ENCODE assay signal across 8 mouse cellular contexts in the genomic region with DNA sequence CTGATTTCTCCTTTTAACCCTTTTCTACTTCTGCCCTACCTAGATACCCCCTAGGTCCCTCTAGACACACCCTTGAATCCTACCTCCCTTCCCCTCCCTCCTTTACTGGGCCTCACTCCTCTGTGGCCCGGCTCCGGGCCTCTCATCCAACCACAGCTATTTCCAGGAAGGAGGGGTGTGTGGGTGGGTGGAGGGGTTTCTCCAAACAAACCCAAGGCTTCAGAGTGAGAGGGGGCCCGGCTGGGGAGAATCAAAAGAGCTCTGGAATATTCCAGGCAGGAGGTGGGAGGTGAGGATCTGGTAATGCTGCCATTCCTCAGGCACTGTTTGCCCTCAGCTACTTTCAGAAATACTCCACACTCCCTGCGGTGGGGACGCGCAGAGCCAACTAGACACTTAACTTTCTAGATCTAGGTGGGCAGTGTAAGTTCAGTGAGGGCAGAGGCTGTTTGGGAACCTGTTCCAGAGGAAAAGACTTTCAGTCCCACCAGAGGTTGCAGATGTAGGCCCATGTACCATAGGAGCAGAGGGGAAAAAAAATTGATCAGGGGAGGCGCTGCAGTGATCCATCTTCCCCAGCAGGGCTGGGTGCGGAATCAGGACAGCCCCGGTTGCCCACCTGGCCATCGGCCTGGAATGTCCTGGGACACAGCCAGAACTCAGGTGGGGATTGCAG. TPM values are rescaled to one million over a fixed set of nuclear protein-coding genes. Genes with fewer than 3 reads are reported as not detected.
A peak's percentile ranks its signal among the peaks of the same experiment; 100 is the strongest.
DNase-seq lines count a peak whose midpoint lies in the region; ATAC-seq and TF ChIP-seq lines count a peak whose summit lies in the region.

No protein-coding gene starts in this region.

- no peak for DNase-seq in layer of hippocampus, adult 2 months (ENCODE audit: low spot score in 2 of 2)
- no peak for DNase-seq in layer of hippocampus, adult 18-20 months (ENCODE audit: low spot score in 2 of 2)
- no peak for DNase-seq in spleen, postnatal 36 days (ENCODE audit: low spot score in 2 of 2)
- DNase-seq in thymus, postnatal 14 days = no peak

- H3K9me3 ChIP-seq in heart, embryonic 13.5 days = no peaks in the 10 kb centered on the region
- H3K9me3 ChIP-seq in limb, embryonic 12.5 days = no peaks in the 10 kb centered on the region
- H3K9me3 ChIP-seq in neural tube, embryonic 12.5 days = no peaks in the 10 kb centered on the region

- H3K27ac ChIP-seq in layer of hippocampus, adult 2 months = peak overlapping the region; percentile 89
- H3K27ac ChIP-seq in brown adipose tissue, adult 24 weeks (replicated peaks; ENCODE audit: low read depth, low read length) = peak overlapping the region; percentile 99
- H3K27ac ChIP-seq in heart, embryonic 13.5 days (replicated peaks) = peak overlapping the region; percentile 98
- peak overlapping the region; percentile 93 for H3K27ac ChIP-seq in limb, embryonic 12.5 days
- H3K27ac ChIP-seq in neural tube, embryonic 12.5 days = no peak overlapping the region

- H3K4me3 ChIP-seq in layer of hippocampus, adult 2 months = peak overlapping the region; percentile 60
- H3K4me3 ChIP-seq in brown adipose tissue, adult 24 weeks (ENCODE audit: insufficient read depth, low read depth, low read length) = peak overlapping the region; percentile 78
- peak overlapping the region; percentile 64 for H3K4me3 ChIP-seq in heart, embryonic 13.5 days
- H3K4me3 ChIP-seq in limb, embryonic 12.5 days (replicated peaks) = peak overlapping the region; percentile 58
- H3K4me3 ChIP-seq in neural tube, embryonic 12.5 days = peak overlapping the region; percentile 53; the same call in 1 of the 2 replicates

- H3K9ac ChIP-seq in heart, embryonic 13.5 days = peak overlapping the region; percentile 87
- peak overlapping the region; percentile 77 for H3K9ac ChIP-seq in limb, embryonic 12.5 days (replicated peaks)
- no peak overlapping the region for H3K9ac ChIP-seq in neural tube, embryonic 12.5 days

- no peak for ATAC-seq in heart, embryonic 13.5 days (ENCODE audit: extremely low read depth, insufficient number of reproducible peaks, low FRiP score, low TSS enrichment)
- ATAC-seq in limb, embryonic 12.5 days (ENCODE audit: insufficient number of reproducible peaks, insufficient read depth, low FRiP score, low TSS enrichment, low read depth) = 0 out of 2 replicates have a peak, but pooled peaks have one; percentile 7
- ATAC-seq in neural tube, embryonic 12.5 days (ENCODE audit: low FRiP score, low read depth) = no peak

- H3K4me1 ChIP-seq in brown adipose tissue, adult 24 weeks (ENCODE audit: control insufficient read depth, insufficient read depth, insufficient read length, low read length) = peaks cover 28% of the 10 kb centered on the region
- H3K4me1 ChIP-seq in heart, embryonic 13.5 days = peaks cover 87% of the 10 kb centered on the region
- peaks cover 91% of the 10 kb centered on the region for H3K4me1 ChIP-seq in limb, embryonic 12.5 days (replicated peaks)
- H3K4me1 ChIP-seq in neural tube, embryonic 12.5 days = peaks cover 52% of the 10 kb centered on the region

- peak; percentile 64 for TF ChIP-seq CTCF in layer of hippocampus, adult 2 months (conservative IDR thresholded peaks at IDR 0.05)

- WGBS in heart, embryonic 13.5 days = 26% methylated on average over 10 of the region's 10 CpGs
- WGBS in limb, embryonic 12.5 days = 29% methylated on average over 10 of the region's 10 CpGs
- 25% methylated on average over 10 of the region's 10 CpGs for WGBS in neural tube, embryonic 12.5 days

- 0 out of 2 replicates have a peak, but pooled peaks cover 3% of the 10 kb centered on the region for H3K27me3 ChIP-seq in heart, embryonic 13.5 days (replicated peaks)
- H3K27me3 ChIP-seq in limb, embryonic 12.5 days = peaks cover 8% of the 10 kb centered on the region; the same call in 1 of the 2 replicates
- H3K27me3 ChIP-seq in neural tube, embryonic 12.5 days (replicated peaks) = peaks cover 31% of the 10 kb centered on the region

- peak overlapping the region; percentile 89 for H3K4me2 ChIP-seq in heart, embryonic 13.5 days
- H3K4me2 ChIP-seq in limb, embryonic 12.5 days = peak overlapping the region; percentile 89
- H3K4me2 ChIP-seq in neural tube, embryonic 12.5 days (replicated peaks) = peak overlapping the region; percentile 91

- H3K36me3 ChIP-seq in heart, embryonic 13.5 days = peaks cover 29% of the 10 kb centered on the region
- peaks cover 24% of the 10 kb centered on the region for H3K36me3 ChIP-seq in limb, embryonic 12.5 days
- H3K36me3 ChIP-seq in neural tube, embryonic 12.5 days = peaks cover 20% of the 10 kb centered on the region

RNA-seq across cellular contexts. Expression of gene Tns2, which starts 0.9 kb away (rescaled TPM):
- total RNA-seq in layer of hippocampus, adult 2 months (2021) = 10 to 100 TPM; 18.4 to 25.0 TPM
- 10 to 100 TPM; 13.8 to 18.2 TPM for total RNA-seq in layer of hippocampus, adult 18-20 months (2021)
- polyA plus RNA-seq in brown adipose tissue, adult 24 weeks (2012; ENCODE audit: insufficient read depth, insufficient read length, missing spikeins) = 49.0 and 90.1 TPM in 2 replicates
- polyA plus RNA-seq in heart, embryonic 13.5 days (2015; fragmentation: Nextera tagmentation; extraction: Ambion mirVana) = 26.3 and 32.5 TPM in 2 replicates
- 16.6 and 22.6 TPM in 2 replicates for polyA plus RNA-seq in limb, embryonic 12.5 days (2016; fragmentation: Nextera tagmentation; extraction: Ambion mirVana)
- polyA plus RNA-seq in neural tube, embryonic 12.5 days (2016; fragmentation: Nextera tagmentation; extraction: Ambion mirVana) = 13.0 and 13.5 TPM in 2 replicates

RNA-seq across cellular contexts. Expression of gene Eif4b, which starts 27.6 kb away (rescaled TPM):
- 100 to 1,000 TPM; 196 to 199 TPM for total RNA-seq in layer of hippocampus, adult 2 months (2021)
- total RNA-seq in layer of hippocampus, adult 18-20 months (2021) = 100 to 1,000 TPM; 197 to 203 TPM
- polyA plus RNA-seq in brown adipose tissue, adult 24 weeks (2012; ENCODE audit: insufficient read depth, insufficient read length, missing spikeins) = 47.9 and 93.9 TPM in 2 replicates
- 65.7 and 72.3 TPM in 2 replicates for polyA plus RNA-seq in heart, embryonic 13.5 days (2015; fragmentation: Nextera tagmentation; extraction: Ambion mirVana)
- polyA plus RNA-seq in limb, embryonic 12.5 days (2016; fragmentation: Nextera tagmentation; extraction: Ambion mirVana) = 121 and 124 TPM in 2 replicates
- 89.2 and 92.3 TPM in 2 replicates for polyA plus RNA-seq in neural tube, embryonic 12.5 days (2016; fragmentation: Nextera tagmentation; extraction: Ambion mirVana)

RNA-seq across cellular contexts. Expression of gene Spryd3, which starts 34.9 kb away (rescaled TPM):
- total RNA-seq in layer of hippocampus, adult 2 months (2021) = 100 to 1,000 TPM; 151 to 155 TPM
- total RNA-seq in layer of hippocampus, adult 18-20 months (2021) = 100 to 1,000 TPM; 156 to 165 TPM
- 8.6 and 12.8 TPM in 2 replicates for polyA plus RNA-seq in brown adipose tissue, adult 24 weeks (2012; ENCODE audit: insufficient read depth, insufficient read length, missing spikeins)
- 19.5 and 20.0 TPM in 2 replicates for polyA plus RNA-seq in heart, embryonic 13.5 days (2015; fragmentation: Nextera tagmentation; extraction: Ambion mirVana)
- 12.9 and 16.8 TPM in 2 replicates for polyA plus RNA-seq in limb, embryonic 12.5 days (2016; fragmentation: Nextera tagmentation; extraction: Ambion mirVana)
- polyA plus RNA-seq in neural tube, embryonic 12.5 days (2016; fragmentation: Nextera tagmentation; extraction: Ambion mirVana) = 29.6 and 33.3 TPM in 2 replicates

RNA-seq across cellular contexts. Expression of gene Igfbp6, which starts 43.0 kb away (rescaled TPM):
- 1 to 10 TPM; 6.9 to 7.7 TPM for total RNA-seq in layer of hippocampus, adult 2 months (2021)
- total RNA-seq in layer of hippocampus, adult 18-20 months (2021) = 10 to 100 TPM; 11.7 to 12.9 TPM
- 30.2 and 52.1 TPM in 2 replicates for polyA plus RNA-seq in brown adipose tissue, adult 24 weeks (2012; ENCODE audit: insufficient read depth, insufficient read length, missing spikeins)
- 3.5 and 3.7 TPM in 2 replicates for polyA plus RNA-seq in heart, embryonic 13.5 days (2015; fragmentation: Nextera tagmentation; extraction: Ambion mirVana)
- polyA plus RNA-seq in limb, embryonic 12.5 days (2016; fragmentation: Nextera tagmentation; extraction: Ambion mirVana) = 0.96 and 1.2 TPM in 2 replicates
- 0.60 and 0.63 TPM in 2 replicates for polyA plus RNA-seq in neural tube, embryonic 12.5 days (2016; fragmentation: Nextera tagmentation; extraction: Ambion mirVana)

RNA-seq across cellular contexts. Expression of gene Soat2, which starts 49.2 kb away (rescaled TPM):
- total RNA-seq in layer of hippocampus, adult 2 months (2021) = not detected
- total RNA-seq in layer of hippocampus, adult 18-20 months (2021) = under 1 TPM in 1 of 2 experiments, not detected in 1; 0.15 TPM
- not detected in 2 replicates for polyA plus RNA-seq in brown adipose tissue, adult 24 weeks (2012; ENCODE audit: insufficient read depth, insufficient read length, missing spikeins)
- 0.53 and 1.5 TPM in 2 replicates for polyA plus RNA-seq in heart, embryonic 13.5 days (2015; fragmentation: Nextera tagmentation; extraction: Ambion mirVana)
- 0.15 TPM in 1 of 2 replicates, not detected in the other for polyA plus RNA-seq in limb, embryonic 12.5 days (2016; fragmentation: Nextera tagmentation; extraction: Ambion mirVana)
- polyA plus RNA-seq in neural tube, embryonic 12.5 days (2016; fragmentation: Nextera tagmentation; extraction: Ambion mirVana) = 0.11 TPM in 1 of 2 replicates, not detected in the other
